Mouse (Mus musculus) cerebellum, adult 11 months (tissue): ENCODE data around the gene Musk.

ENCODE experiments used
- DNase-seq: peaks from one replicate; pipeline ENCODE4 v3.0.0; 2022

Gene Musk

DNA sequence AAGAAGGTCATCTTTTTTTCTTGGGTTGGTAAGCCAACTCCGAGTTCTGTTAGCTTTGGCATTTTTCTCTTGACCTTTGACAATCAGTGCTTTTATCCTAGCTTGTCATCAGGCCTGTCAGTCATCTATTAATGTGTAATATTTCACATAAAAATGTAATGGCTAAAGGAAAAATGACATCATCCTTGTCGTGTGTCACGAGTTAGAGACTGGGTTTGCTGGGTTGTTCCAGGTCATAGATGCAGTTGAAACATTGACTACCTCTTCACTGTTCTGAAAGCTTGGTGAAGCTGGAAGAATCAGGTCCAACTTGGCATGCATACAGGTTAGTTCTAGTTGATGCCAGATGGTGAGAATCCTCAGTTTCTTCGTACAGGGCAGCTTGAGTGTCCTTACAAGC is 34.5 kb downstream of the Musk start:
- DNase-seq = no peak

DNA sequence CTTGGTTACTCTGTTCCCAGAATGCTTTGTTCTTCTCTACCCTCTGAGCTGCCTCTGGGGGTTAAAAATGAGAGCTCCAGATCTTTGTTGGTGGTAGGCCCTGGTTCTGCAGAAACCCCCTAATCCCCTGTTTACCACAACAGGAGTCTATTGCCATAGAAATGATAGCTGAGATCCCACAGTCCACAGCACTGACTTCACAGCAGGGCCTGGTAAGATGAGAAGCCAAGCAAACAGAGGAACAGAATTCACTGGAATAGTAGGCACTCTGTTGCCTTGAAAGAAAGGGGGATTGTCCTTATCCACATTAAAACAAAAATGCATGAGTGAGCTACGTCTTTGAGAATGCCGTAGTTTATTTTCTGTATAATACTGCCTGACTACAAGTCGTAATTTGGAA is 41.0 kb downstream of the Musk start:
- DNase-seq = no peak

DNA sequence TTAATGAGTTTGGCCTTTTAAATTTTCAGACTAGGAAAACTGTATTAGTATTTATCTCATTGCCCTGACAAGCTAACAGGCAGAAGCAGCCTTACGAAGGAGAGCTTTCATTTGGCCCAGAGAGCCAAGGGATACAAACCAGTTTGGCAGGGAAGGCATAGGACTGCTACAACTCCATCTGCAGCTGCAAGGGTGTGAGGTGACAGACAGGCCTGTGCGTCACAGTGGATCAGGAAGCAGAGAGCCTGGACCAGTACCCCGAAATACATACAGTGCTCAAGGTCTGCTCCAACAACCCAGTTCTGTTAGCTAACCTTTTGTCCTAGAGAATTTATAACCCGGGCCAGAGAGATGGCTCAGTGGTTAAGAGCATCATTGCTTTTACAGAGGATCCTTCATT is 42.5 kb downstream of the Musk start:
- no peak for DNase-seq

DNA sequence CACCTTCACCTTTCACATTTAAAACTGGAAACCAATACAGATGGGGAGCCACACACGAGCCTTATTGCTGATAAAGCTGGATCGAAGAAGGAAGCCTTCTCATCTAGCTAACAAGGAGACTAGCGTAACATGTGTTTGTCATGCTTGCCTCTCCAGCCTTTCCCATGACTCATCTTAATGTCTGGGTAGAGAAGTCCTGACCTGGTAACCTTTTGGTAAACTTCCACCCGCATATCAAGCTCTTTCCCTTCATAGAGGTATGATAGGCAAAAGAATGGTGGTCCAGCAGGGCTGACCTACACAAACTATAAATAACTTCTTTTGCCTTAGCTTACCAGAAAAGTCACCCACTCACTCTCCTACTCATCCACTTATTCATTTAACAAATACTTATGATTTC is 44.3 kb downstream of the Musk start:
- DNase-seq = no peak

DNA sequence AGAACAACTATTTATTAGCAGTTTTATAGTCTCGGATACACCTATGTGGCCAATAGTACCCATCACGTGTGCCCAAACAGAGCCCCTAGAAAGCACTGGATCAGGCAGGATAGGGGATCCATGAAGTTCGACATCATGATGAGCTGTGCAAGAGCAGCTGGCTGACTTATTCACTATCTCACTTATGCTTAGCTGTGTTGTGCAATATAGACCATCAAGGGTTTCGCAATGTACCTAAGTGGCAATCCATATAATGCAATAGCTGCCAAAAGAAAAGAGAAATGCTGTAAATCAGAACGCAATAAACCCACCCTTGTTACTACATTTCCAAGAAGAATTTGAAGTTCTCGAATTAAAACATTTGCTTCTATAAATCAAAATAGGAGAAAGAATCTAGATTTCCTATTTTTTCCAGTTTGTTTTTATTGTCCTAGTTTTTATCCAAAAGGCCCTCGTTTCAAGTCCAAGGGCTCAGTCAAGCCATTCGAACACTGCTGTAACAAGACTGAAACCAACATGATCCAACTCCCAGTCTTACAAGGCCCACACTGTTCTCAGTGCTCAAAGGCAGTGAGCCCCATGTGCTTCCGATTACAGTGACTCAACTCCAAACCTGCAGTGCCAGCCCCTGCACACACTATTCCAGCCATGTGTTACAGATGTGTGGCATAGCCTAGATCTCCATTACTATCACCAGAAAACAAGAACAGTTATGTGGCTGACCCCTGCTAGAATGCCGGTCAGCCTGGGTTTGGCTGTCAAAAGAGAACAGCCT is 45.3 kb downstream of the Musk start:
- DNase-seq = no peak

DNA sequence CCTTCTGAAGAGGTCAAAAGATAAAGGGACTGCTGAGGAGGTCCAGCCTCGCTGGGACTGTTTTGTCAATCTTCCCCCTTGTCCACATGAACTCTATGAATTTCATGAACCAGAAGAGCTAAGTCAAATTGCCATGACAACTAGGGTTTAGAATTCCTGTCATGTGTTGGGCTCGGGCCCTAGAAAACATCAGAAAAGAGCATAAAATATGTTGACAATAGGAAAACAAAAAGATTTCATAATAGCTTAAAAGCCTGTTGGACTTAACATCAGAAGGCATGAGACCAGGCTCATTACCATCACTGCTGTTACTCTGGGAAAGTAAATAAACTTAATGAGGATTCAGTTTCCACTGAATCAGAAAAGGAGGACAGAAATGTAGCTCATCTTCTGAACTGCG is 46.6 kb downstream of the Musk start:
- DNase-seq = no peak

DNA sequence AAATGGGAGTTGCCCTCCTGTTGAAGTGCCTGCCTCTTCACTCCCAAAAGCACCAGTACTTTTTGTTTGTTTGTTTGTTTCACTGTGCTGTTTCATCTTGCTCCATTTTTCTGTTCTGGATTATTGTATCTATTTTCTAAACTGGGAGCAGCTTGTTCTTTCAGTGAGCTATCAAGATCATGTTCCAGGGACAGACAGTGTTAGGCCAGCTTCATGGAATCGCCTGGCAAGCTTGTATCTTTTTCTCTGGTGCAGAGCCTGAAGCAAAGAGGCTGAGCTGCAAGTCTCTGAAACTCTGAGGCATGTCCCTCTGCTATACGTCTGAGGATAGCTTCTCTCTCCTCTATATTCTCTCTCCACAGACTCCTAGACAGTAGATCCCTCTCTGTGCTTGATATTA is 50.5 kb downstream of the Musk start:
- DNase-seq = no peak

DNA sequence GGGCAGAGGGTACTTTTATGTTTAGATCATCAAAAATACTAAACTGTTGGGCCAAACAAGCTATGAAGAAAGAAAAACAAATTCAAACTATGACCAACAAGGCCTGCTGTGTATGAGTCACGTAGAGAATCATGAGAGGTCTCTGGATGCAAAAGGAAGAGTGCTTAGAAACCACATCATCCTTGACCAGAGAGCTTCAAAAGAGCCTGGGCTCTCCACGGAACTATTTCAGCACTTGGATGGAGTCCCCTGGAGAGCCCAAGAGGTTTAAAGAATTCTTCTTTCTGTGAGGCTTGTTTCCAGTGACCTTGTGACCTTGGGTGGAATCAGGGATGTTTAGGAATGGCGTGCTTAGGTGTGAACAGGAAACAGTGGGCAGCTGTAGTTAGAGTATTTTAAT is 53.5 kb downstream of the Musk start:
- DNase-seq = no peak

DNA sequence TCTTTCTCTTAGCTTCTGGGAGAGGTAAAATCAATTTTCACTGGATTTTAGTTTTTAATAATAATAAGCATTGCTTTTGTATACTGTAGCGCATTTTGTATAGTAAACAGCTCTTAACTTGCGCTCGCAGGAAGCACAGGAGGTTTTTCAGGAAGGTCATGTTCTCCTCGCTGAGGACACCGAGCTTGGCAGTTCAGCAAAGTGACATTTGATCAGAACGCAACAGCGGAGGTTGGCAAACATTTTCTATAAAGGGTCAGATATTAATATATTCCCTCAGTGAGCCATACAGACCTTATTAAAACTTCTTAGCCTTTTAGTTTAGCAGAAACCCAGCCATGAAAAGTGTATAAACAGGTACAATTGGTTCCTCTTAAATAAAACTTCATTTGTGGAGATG is 64.4 kb downstream of the Musk start:
- no peak for DNase-seq

DNA sequence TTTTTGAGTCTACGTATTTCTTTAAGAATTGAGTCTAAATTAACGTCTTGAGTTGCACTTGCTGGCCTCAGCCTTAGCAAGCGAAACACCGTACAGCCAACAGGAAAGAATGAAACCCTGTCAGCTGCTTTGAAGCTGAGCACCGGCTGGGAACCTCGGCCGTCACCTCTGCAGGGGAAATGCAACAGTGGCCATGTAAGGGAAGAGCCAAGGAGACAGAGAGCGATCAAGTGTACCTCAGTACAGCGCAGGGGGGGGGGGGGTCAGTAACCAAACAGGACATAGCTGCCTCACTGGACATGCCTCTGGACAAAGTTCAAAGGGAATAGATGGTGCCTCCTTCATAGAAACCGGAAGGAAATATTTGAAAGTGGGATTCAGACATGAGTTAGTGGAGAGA is 65.4 kb downstream of the Musk start:
- no peak for DNase-seq

DNA sequence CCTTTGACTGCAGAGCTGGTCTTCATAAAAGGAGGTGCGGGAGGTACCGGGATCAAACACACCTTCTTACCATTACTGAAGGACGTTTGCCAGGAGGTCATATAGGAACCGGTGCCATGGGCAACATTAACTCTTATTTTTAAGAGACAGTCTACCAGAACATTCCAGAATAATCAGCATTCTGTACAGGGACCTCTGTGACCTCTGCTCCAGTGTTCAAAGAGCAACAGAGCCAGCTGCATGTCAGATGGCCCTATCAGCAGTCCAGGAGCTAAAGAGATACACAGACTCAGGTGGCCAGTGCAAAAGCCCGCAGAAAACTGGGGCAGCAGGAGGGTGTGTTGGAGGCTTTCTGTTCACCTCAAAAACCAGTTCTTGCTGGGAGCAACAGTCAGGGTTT is 65.8 kb downstream of the Musk start:
- no peak for DNase-seq

DNA sequence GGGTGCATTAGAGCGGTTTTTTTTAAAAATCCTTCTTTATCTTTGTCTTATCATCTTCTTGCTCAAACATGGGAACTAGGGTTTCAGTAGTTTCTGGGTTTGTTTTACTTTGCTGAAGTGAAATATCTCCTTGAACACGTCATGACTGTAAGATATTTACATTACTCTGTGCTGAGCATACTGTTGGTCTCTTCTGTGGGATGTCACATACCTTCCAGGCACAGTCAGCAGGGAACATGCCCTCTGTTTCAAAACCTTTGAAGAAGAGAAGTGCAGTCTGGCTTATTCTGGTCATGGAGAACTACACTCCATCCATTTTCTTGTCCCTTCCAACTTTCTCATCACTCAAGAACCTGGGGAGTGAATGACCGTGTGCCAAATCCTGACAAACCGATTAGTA is 73.2 kb downstream of the Musk start:
- DNase-seq = no peak

DNA sequence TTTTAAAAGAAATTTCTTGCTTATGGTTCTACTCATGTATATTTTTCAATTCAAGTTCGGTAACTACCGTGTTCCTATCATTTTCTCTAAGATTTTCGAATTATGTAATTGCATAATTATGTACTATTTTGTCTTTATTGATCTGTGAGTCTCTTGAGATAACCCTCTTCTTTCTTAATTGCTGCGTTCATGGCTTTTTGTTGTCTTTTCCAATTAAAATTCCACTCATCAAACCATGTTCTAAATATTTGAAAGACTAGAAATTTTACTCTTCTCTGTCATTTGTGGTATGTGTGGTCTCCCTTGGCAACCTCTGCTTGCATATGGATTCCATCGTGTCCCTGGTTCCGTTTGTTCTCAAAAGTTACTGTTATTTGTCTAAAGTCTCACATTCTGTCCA is 79.6 kb downstream of the Musk start:
- no peak for DNase-seq

DNA sequence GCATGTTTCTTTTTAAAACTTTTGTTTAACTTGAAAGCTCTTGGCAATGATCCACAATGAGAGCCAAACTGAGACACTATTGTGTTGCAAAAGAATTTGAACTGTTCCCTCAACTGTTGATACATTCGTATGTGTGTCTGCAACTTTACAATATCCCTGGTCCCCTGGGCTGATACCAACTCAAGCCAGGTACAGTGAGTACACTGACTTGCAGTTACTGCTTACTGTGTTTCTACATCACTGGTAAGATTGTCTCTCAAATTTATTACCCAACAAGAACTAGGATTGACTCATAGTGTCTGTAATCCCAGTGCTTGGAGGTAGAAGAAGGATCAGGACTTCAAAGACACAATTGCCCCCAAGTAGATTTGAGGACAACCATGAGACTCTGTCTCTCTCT is 85.3 kb downstream of the Musk start:
- no peak for DNase-seq

DNA sequence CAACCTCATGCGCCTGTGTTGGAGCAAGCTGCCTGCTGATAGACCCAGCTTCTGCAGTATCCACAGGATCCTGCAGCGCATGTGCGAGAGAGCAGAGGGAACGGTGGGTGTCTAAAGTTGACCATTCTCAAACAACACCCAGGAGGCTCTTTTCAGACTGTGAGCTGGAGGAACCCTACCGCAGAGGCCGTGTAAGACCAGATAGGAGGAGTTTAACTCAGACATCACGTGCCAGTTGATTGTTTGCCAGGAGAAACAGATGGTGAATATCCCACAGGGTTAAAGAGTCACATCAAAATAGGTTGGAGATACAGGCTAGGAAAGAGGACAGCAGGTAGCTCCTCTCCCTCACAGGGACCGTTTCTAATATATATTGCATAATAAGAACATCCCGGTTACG is 87.8 kb downstream of the Musk start:
- DNase-seq = peak; percentile 65

DNA sequence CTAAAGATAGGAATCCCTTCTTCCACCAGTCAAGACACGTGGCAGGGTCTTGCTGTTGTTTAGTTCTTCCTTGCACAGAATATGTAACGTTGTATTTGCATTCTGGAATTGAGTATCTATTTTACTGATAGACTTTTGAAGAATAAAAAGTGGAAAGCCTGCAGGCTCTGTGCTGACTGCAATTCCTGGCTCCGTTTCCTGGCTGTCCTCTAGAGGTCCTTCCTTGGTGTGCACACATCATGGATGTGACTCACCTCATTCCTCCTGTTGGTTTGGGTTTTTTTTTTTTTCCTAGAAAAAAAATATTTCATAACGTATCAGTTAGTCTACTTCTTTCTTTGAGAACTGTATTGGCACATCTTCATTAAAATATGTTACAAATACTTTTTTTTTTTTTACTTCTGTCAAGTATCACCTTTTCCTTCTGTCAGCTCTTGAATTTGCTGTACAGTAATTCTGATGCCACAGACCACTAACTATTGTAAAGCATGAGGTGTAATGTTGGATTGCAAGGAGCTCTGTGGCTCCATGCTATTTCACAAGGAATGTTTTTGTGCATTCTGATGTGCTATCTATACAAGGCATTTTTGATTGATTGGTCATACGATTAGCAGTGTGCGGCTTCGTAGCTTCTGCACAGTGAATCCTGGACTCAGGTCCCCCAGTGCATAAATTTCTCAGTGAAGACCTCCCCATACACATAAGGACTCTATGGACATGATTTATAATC is 88.5 kb downstream of the Musk start:
- peak; percentile 62 for DNase-seq

DNA sequence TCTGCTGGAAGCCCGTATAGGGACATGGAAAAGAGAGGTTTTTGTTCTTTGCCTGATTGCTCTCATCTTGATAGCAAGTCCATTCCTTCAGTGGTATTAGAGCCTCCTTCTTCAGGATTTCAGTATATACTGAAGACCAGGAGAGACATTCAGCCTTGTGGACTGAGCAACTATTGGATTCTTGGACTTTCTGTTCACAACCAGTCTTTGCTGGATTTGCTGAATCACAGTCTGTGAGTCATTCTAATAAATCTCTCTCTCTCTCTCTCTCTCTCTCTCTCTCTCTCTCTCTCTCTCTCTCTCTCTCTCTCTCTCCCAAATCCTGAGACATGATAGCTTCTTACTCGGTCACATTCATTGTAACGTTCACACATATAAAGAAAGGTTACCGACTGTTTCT is 93.4 kb downstream of the Musk start:
- no peak for DNase-seq

DNA sequence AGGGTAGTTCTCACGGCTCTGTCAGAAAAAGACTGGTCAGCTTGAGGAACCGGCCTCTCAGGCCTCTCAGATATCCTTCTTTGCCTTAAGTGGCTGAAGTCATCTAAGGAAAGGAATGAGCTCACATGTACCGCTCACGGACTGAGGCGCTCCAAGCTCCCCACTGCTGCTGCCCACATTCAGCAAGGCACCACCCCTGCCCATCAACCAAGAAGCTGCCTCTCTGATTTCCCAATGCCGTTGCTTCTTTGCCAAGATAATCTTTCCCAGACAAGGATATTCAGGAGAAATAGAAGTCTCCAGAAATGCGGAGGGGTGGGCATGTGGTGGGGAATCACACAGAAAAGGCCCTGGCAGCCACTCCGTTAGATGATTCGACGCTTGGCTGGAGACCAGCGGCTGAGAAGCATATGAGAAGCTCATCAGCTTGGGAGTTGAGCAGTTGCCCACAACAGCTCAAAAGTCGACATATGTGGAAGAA is 115.1 kb downstream of the Musk start:
- DNase-seq = no peak

DNA sequence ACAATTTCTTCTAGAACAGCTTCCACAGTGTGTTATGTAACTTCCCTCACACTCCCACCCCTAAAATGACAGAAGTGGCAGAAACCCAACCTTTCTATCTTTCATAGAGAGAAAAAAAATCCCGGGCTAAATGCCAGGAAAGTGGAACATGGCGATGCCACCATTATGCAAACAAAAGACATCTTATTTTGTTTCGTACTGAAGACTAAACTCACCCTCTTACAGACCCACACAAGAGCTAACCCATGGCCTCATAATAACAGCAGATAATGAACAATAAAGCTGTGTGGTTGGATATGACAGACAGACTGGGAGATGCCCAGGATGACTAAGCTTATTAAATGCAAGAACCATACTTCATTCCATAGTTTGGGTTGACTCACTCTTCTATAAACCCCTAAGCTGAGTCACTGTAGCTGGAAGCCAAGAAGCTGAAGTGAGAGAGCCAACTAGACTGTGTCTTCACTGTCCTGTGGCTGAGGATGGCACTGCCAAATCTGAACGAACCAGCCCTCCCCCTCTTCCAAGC is 116.3 kb downstream of the Musk start:
- DNase-seq = no peak

DNA sequence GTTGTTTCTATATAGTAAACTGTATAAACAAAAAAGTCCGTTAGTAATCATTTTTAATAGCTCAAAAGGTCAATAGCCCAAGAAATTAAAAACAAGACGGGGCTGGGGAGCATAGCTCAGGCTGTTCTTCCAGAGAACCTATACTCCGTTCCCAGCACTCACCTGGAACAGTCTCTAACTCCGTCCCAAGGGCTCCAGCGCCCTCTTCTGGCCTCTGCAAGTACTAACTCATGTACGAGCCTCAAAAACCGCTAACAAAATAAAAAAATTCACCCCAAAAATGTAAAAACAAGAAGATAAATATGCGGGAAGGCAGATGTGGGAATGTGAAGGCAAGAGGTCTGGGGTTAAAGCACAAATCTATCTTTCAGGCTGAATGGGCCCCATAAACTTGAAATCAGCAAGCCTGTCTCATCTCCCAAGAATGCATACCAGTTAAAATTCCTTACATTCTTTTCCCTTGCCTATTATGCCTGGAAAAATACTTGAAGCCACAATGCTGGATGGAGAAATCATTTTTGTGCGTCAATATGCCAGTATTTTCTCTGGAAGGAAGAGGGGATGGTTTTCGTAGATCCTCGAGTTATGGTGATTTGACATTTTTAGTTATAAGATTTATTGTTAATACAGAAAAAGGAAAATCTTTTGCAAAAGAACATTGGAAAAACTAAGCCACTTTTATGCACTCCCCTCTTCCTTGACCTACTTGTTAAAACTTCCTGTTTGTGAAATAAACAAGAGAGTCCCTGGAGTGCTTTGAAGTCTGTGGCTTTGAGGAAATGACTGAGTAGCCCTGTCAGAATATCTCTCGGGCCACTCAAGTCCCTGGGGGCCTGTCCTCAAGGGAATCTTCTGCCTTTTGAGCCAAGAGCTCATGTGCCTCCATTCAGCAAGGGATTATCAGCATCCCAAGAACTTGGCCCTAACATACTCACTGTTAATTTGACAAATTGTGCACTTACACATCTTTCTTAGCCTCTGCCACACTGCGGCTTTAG is 127.7 kb downstream of the Musk start:
- DNase-seq = no peak

DNA sequence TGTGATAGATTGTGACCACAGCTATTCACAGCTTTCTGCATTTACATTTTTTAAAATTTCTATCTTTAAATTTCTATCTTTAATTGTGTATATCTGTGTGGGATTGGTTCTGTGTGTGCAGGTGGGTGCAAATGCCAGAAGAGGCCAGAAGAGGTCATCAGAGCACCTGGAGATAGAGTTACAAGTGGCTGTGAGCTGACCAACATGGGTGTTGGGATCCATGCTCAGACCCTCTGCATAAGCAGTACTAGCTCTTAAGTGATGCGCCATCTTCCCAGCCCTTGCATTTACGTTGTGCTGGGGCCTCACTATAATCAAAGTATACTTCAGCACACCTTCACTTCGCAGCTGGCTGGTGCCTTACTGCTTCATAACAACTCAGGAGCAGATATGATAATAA is 129.8 kb downstream of the Musk start:
- no peak for DNase-seq

DNA sequence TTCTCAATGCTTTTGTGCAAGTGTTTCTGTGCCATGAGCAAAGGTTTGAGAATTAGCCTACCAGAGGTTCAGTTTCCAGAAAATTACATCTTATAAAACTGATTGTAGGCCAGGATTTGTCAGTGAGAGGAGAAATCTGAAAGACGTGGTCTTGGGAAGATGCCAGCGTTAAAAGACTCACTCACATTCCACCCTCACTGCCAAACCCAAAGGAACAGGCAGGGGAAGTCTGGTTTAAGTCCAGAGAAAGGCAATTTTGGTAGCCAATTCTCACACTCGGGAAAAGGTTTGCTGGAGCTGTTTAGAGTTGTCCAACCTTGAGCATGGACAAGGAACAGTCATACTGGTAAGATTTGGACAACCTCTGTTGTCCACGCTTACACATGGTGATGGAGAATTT is 131.6 kb downstream of the Musk start:
- DNase-seq = no peak

DNA sequence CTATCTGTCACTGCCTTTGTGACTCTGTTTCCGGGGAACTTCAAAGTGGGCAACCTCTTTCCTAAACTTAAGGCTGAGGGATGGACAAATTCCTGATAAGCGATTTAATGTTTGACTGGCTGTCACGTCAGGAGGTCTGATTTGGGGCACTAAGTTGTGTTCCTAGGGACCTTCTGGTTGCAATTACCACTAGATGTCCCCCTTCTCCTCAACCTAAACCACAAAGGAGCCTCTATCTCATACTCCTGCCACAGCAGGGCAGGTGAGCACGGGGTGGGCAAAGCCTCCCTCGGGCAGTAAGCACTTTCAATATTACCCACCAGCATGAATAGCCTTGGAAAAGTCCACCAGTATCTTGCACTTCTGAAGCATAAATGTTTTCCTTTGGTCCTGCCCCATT is 133.5 kb downstream of the Musk start:
- no peak for DNase-seq
